Mouse (Mus musculus) kidney, postnatal 14 days (tissue): ENCODE measurements around the gene Hnrnpab.
A peak's percentile ranks its signal among the peaks of the same experiment; 100 is the strongest.

Source experiments
- DNase-seq: peaks from one replicate; pipeline ENCODE4 v3.0.0; 2022; ENCODE audit warnings: mixed read lengths

Hnrnpab gene

GRCm38 (mm10) chr11:51606447-51607095 is at the start of gene Hnrnpab:
Gene Hnrnpab, minus strand, starts transcription at chr11:51606847.
- DNase-seq: peak; percentile 98

- no peak for DNase-seq
Observed at GRCm38 (mm10) chr11:51654891-51655290, 48.2 kb upstream of the Hnrnpab start.

GRCm38 (mm10) chr11:51653736-51654135 is 47.1 kb upstream of the Hnrnpab start:
- no peak for DNase-seq

- no peak for DNase-seq
Observed at GRCm38 (mm10) chr11:51652889-51653418, 46.3 kb upstream of the Hnrnpab start.

- peak; percentile 88 for DNase-seq
Observed at GRCm38 (mm10) chr11:51650691-51651515, 44.3 kb upstream of the Hnrnpab start, which contains the start of the genes N4bp3 and D930048N14Rik. Gene N4bp3, minus strand, starts transcription at chr11:51650842. Gene D930048N14Rik, plus strand, starts transcription at chr11:51650954.

- DNase-seq: no peak
Observed at GRCm38 (mm10) chr11:51650261-51650660, 43.6 kb upstream of the Hnrnpab start.

- DNase-seq: no peak
Observed at GRCm38 (mm10) chr11:51649889-51650199, 43.2 kb upstream of the Hnrnpab start.

GRCm38 (mm10) chr11:51649111-51649888 is 42.7 kb upstream of the Hnrnpab start:
- no peak for DNase-seq

- no peak for DNase-seq
Observed at GRCm38 (mm10) chr11:51648566-51648965, 41.9 kb upstream of the Hnrnpab start.

GRCm38 (mm10) chr11:51646751-51647667 is 40.4 kb upstream of the Hnrnpab start:
- DNase-seq: peak; percentile 72

- DNase-seq: no peak
Observed at GRCm38 (mm10) chr11:51646245-51646644, 39.6 kb upstream of the Hnrnpab start.

GRCm38 (mm10) chr11:51645293-51645692 is 38.6 kb upstream of the Hnrnpab start:
- no peak for DNase-seq

- no peak for DNase-seq
Observed at GRCm38 (mm10) chr11:51644217-51644616, 37.6 kb upstream of the Hnrnpab start.

- no peak for DNase-seq
Observed at GRCm38 (mm10) chr11:51643761-51644160, 37.1 kb upstream of the Hnrnpab start.

GRCm38 (mm10) chr11:51643202-51643601 is 36.6 kb upstream of the Hnrnpab start:
- DNase-seq: no peak

- peak; percentile 40 for DNase-seq
Observed at GRCm38 (mm10) chr11:51640748-51641147, 34.1 kb upstream of the Hnrnpab start.

GRCm38 (mm10) chr11:51638497-51638896 is 31.9 kb upstream of the Hnrnpab start:
- DNase-seq: no peak

GRCm38 (mm10) chr11:51637971-51638414 is 31.3 kb upstream of the Hnrnpab start:
- DNase-seq: peak; percentile 68

GRCm38 (mm10) chr11:51636323-51636684 is 29.7 kb upstream of the Hnrnpab start:
- DNase-seq: peak; percentile 76

- peak; percentile 92 for DNase-seq
Observed at GRCm38 (mm10) chr11:51635525-51636322, 29.1 kb upstream of the Hnrnpab start, which contains the start of gene Rmnd5b. Gene Rmnd5b, minus strand, starts transcription at chr11:51635896.

- no peak for DNase-seq
Observed at GRCm38 (mm10) chr11:51635127-51635524, 28.5 kb upstream of the Hnrnpab start.
